Mouse (Mus musculus) ES-Bruce4 (cell line): Measurements from ENCODE around the gene Mapt. TPM values are rescaled to one million over a fixed set of nuclear protein-coding genes. Genes with fewer than 3 reads are reported as not detected.

Experiments used
- H3K27ac ChIP-seq: 2 replicates; pipeline ENCODE4 v1.5.1; 2012; ENCODE audit warnings: low read length, inconsistent platforms; ENCODE audit not compliant: insufficient read depth
- H3K27me3 ChIP-seq: 2 replicates; pipeline ENCODE4 v1.6.1; 2012; ENCODE audit warnings: mild to moderate bottlenecking, low read length, inconsistent platforms; ENCODE audit not compliant: control insufficient read depth, poor library complexity, insufficient read depth, severe bottlenecking
- H3K36me3 ChIP-seq: 2 replicates; pipeline ENCODE4 v1.6.1; 2012; ENCODE audit warnings: inconsistent platforms, mild to moderate bottlenecking, low read length, moderate library complexity; ENCODE audit not compliant: control insufficient read depth, poor library complexity, insufficient read depth, severe bottlenecking
- H3K4me1 ChIP-seq: one replicate; pipeline ENCODE4 v1.8.1; 2011; ENCODE audit warnings: low read length; ENCODE audit not compliant: control insufficient read depth, insufficient read depth
- H3K4me3 ChIP-seq: 2 replicates; pipeline ENCODE4 v1.5.1; 2011; ENCODE audit warnings: low read depth, mild to moderate bottlenecking, low read length
- H3K9ac ChIP-seq: 2 replicates; pipeline ENCODE4 v1.6.1; 2012; ENCODE audit warnings: low read depth, mild to moderate bottlenecking, inconsistent platforms; ENCODE audit not compliant: poor library complexity, severe bottlenecking
- H3K9me3 ChIP-seq: replicated peaks from 2 replicates; pipeline ENCODE4 v1.6.1; 2012; ENCODE audit warnings: mild to moderate bottlenecking, low read length, inconsistent platforms; ENCODE audit not compliant: control insufficient read depth, poor library complexity, insufficient read depth, severe bottlenecking
- CTCF ChIP-seq: IDR thresholded peaks from one replicate; pipeline ENCODE4 v1.8.1; 2011; ENCODE audit warnings: low read depth, low read length
- EP300 ChIP-seq: IDR thresholded peaks from 2 replicates; pipeline ENCODE4 v1.6.1; 2011; ENCODE audit warnings: low read depth, low read length; ENCODE audit not compliant: insufficient read depth
- POLR2A ChIP-seq: IDR thresholded peaks from one replicate; pipeline ENCODE4 v1.8.1; 2011; ENCODE audit warnings: low read length; ENCODE audit not compliant: insufficient read depth
- polyA plus RNA-seq: library from polyadenylated mRNA; stranded (reverse); fragments of >200 nt; gene quantifications from 2 replicates; pipeline ENCODE4 v1.2.4, GENCODE M21; 2011; ENCODE audit warnings: low read depth; ENCODE audit not compliant: missing spikeins, insufficient read depth, insufficient read length

Gene Mapt
- polyA plus RNA-seq, 1 experiment: 13.6 TPM

DNA sequence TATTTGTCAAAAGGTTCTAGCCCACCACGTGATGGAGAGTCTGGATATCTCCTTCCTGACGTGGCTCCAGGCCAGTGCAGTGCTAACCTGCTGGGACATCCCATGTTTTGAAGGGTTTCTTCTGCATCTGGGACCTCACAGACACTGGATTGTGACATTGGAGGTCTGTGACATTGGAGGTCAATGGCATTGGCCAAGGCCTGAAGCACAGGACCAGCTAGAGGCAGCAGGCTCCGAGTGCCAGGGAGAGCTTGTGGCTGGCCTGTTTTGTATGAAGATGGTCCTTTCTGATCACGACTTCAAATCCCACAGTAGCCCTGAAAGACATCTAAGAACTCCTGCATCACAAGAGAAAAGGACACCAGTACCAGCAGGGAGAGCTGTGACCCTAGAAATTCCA is 99.0 kb downstream of the Mapt start:
- H3K9me3 ChIP-seq: 0 out of 2 replicates have a peak, but pooled peaks cover 3% of the 10 kb centered on the region
- H3K9ac ChIP-seq: no peak overlapping the region
- no peaks in the 10 kb centered on the region for H3K4me1 ChIP-seq
- H3K36me3 ChIP-seq: peaks cover 17% of the 10 kb centered on the region
- no peaks in the 10 kb centered on the region for H3K27me3 ChIP-seq
- H3K27ac ChIP-seq: no peak overlapping the region
- no peak overlapping the region for H3K4me3 ChIP-seq
- no peak for TF ChIP-seq EP300
- no peak for TF ChIP-seq POLR2A
- TF ChIP-seq CTCF: no peak

DNA sequence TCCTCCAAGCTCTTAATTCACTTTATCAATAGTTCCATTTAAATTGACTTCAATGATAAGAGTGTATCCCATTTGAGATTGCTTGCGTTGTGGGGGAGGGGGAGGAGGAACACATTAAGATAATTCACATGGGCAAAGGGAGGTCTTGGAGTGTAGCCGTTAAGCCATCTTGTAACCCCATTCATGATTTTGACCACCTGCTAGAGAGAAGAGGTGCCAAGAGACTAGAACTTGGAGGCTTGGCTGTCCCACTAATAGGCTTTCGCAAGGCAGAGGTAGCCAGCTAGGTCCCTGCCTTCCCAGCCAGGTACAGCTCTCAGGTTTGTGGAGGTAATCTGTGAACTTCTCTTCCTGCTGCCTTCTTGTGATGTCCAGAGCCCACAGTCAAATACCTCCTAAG is 100.0 kb downstream of the Mapt start:
- Histone ChIP-seq H3K4me1 (no peaks in the 10 kb centered on the region), H3K9ac (no peak overlapping the region), H3K4me3 (no peak overlapping the region), H3K27ac (no peak overlapping the region), H3K9me3 (0 out of 2 replicates have a peak, but pooled peaks cover under 1% of the 10 kb centered on the region), H3K36me3 (peaks cover 27% of the 10 kb centered on the region), H3K27me3 (no peaks in the 10 kb centered on the region)
- TF ChIP-seq CTCF (no peak), EP300 (no peak), POLR2A (no peak)

- Histone ChIP-seq H3K27me3 (no peaks in the 10 kb centered on the region), H3K4me1 (no peaks in the 10 kb centered on the region), H3K36me3 (peaks cover 33% of the 10 kb centered on the region), H3K9ac (no peak overlapping the region), H3K4me3 (no peak overlapping the region), H3K27ac (no peak overlapping the region), H3K9me3 (no peaks in the 10 kb centered on the region)
- TF ChIP-seq EP300 (no peak), POLR2A (no peak), CTCF (no peak)
These were observed 100.9 kb downstream of the Mapt start for GRCm38 (mm10) chr11:104332105-104332504.

GRCm38 (mm10) chr11:104334115-104334514 is 102.9 kb downstream of the Mapt start:
- Histone ChIP-seq H3K27ac (no peak overlapping the region), H3K9me3 (no peaks in the 10 kb centered on the region), H3K36me3 (peaks cover 51% of the 10 kb centered on the region), H3K27me3 (no peaks in the 10 kb centered on the region), H3K9ac (no peak overlapping the region), H3K4me1 (no peaks in the 10 kb centered on the region), H3K4me3 (no peak overlapping the region)
- no peak for TF ChIP-seq EP300

GRCm38 (mm10) chr11:104334946-104335345 is 103.8 kb downstream of the Mapt start:
- Histone ChIP-seq H3K36me3 (peaks cover 58% of the 10 kb centered on the region), H3K4me1 (no peaks in the 10 kb centered on the region), H3K9ac (no peak overlapping the region), H3K27me3 (no peaks in the 10 kb centered on the region), H3K27ac (no peak overlapping the region), H3K4me3 (no peak overlapping the region), H3K9me3 (no peaks in the 10 kb centered on the region)
- no peak for TF ChIP-seq EP300
- no peak for TF ChIP-seq CTCF
- TF ChIP-seq POLR2A: no peak

DNA sequence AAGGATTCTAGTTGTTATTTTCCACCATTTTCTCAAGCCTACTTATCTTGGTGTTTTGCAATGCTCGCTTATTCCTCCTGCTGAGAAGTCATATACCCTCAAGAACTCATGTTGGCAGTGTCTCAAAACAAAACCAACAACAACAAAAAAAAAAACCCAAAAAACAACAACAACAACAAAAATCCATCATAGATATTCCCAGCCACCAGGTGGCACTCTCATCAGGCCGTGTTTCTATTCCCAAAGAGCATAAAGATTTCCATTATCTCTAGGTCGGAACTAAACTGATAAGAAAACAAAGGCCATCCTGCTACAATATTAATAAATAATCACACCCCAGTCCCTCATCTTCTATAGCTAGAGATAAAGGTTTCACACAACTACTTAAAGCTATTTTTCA is 115.7 kb downstream of the Mapt start:
- Histone ChIP-seq H3K36me3 (peaks cover 68% of the 10 kb centered on the region), H3K27ac (no peak overlapping the region), H3K27me3 (no peaks in the 10 kb centered on the region), H3K9ac (no peak overlapping the region), H3K4me1 (no peaks in the 10 kb centered on the region), H3K4me3 (no peak overlapping the region), H3K9me3 (no peaks in the 10 kb centered on the region)
- no peak for TF ChIP-seq EP300

- Histone ChIP-seq H3K9me3 (no peaks in the 10 kb centered on the region), H3K27me3 (no peaks in the 10 kb centered on the region), H3K27ac (no peak overlapping the region), H3K4me3 (no peak overlapping the region), H3K4me1 (peaks cover 5% of the 10 kb centered on the region), H3K36me3 (peaks cover 24% of the 10 kb centered on the region), H3K9ac (no peak overlapping the region)
- no peak for TF ChIP-seq CTCF
- no peak for TF ChIP-seq EP300
- TF ChIP-seq POLR2A: no peak
These were observed 130.6 kb downstream of the Mapt start for GRCm38 (mm10) chr11:104361790-104362189.
